Mouse (Mus musculus) thymus, adult 2 months (tissue): ENCODE measurements at regions not wholly inside any gene's neighbourhood (a gene's known extent, or its start where the extent isn't known, plus 50 kb on each side); places are given as distances from the start of the nearest gene placed in this dataset.

Source experiments
- CTCF ChIP-seq: fragments of 200-500 bp; IDR thresholded peaks from 2 replicates; pipeline ENCODE4 v1.5.1; 2012; ENCODE audit warnings: mild to moderate bottlenecking, control low read depth, low read length, moderate library complexity, borderline replicate concordance; ENCODE audit not compliant: control insufficient read depth, poor library complexity, insufficient read depth; ENCODE audit errors: extremely low read depth
- POLR2A ChIP-seq: fragments of 200-500 bp; IDR thresholded peaks from 2 replicates; pipeline ENCODE4 v1.6.1; 2012; ENCODE audit warnings: mild to moderate bottlenecking, low read length, control low read depth, moderate library complexity; ENCODE audit not compliant: control insufficient read depth, poor library complexity, insufficient read depth; ENCODE audit errors: extremely low read depth

- TF ChIP-seq POLR2A (no peak), CTCF (no peak)
These were observed 98.6 kb upstream of the Eya4 start for GRCm38 (mm10) chr10:23448976-23449859.
